Mouse (Mus musculus) inflammation-experienced regulatory T-cells (primary cell): ENCODE data around the gene Fgfr1op. TPM values are rescaled to one million over a fixed set of nuclear protein-coding genes. Genes with fewer than 3 reads are reported as not detected.

Source experiments
- polyA plus RNA-seq, 2 experiments: library from polyadenylated mRNA; unstranded; fragments of 100-300 nt; shearing (Covaris generic); gene quantifications; one replicate each; pipeline ENCODE4 v1.2.1; 2017

The Fgfr1op gene
- polyA plus RNA-seq, result 10 to 100 TPM; 16.1 to 18.9 TPM

DNA sequence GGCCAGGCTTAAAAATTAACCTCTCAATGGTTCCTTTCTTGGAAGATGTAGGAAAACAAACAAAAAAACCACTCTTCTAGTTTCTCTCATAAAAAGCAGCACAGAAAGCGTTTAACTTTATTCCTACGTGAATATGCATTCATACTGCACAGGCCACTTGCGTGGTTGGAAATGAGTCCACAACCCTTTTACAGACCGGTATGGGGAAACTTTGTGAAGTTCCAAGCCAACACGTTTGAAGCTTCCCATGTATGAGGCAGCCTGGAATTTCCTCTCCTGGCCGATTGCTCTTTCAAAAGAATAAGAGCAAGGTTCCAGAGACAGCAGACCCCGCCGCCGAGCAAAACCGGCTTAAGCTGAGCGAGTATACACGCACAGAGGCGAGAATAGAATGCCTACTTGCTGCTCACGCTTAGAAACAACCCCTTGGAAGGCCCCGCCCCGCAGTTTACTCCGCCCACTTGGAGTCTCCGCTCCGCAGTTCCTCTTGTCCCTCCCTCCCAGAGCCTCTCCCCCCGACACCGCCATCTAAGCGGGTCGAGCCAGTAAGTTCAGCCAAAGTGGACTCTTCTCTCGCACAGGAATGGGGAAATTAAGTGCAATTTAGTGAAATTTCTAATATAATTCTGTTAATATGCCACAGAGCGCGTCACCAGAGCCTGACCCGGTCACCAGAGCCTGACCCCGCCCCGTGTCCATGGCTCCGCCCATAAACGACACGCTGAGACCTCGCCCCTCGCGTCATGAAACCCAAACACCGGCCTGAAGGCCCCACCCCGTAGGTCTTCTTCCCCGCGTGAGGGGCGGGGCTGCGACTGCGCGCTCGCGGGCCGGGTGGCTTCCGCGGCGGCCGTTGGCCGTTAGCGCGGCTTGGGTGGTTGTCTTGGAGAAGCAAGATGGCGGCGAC, at the start of gene Fgfr1op:
Fgfr1op (plus strand) TSS at position 801 of the 907 bp plus-strand sequence.

DNA sequence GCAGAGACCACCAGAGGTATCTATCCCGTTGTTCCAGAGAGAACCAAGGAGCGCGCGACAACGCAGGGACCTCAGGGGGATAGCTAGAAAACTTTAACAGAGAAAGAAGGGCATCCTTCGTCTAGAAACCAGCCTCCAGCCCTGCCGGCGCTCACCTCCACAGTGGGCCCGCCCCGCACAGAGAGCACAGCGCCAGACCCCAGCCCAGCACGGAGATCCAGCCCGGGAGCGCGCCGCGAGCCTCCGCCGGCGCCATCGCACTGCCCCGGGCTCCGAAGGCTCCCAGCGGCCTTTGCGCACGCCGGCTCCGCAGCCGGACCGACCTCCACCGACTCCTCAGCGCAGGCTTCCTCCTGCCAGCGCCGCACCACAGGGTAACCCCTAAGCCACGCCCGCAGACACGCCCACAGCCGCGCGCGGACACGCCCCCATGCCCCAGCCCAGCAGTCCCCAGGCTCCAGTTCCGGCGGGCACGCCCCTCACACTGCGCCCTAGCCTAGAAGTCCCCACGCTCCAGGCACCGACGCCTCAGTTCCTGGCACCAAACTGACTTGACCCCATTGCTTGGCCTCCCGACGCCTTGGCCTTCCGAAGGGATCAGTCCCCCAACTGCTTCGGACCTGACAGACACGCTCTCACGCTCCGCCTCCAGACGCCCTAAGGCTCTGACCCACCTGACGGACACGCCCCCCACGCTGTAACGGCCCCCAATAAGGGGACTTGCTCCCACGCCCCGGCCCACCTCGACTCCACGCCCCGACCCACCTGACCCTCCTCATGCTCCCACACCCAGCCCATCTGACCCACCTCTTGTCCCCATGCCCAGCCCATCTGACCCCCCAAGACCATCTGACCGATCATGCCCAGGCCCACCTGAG, 17.6 kb upstream of the Fgfr1op start, which contains the start of the genes Gm49673 and Rnaset2a:
Gm49673 (minus strand) TSS at position 350 of the 878 bp plus-strand sequence.
Rnaset2a (minus strand) TSS at position 659 of the 878 bp plus-strand sequence.

GRCm38 (mm10) chr17:8235743-8236142, 70.4 kb downstream of the Fgfr1op start, which contains the start of gene Ccr6:
Gene Ccr6, plus strand, starts transcription at chr17:8236043.

Other genes starting within 250 kb of the Fgfr1op start
- 100 to 1,000 TPM; 109 to 117 TPM for gene Tagap, start 239.5 kb upstream of the Fgfr1op start, polyA plus RNA-seq
- gene Rsph3a, start 219.9 kb upstream of the Fgfr1op start, polyA plus RNA-seq, result 10 to 100 TPM; 27.5 to 34.5 TPM
- under 1 TPM in 1 of 2 experiments, not detected in 1; 0.68 TPM for gene Gm49673, start 17.7 kb upstream of the Fgfr1op start, polyA plus RNA-seq
- 10 to 100 TPM; 46.3 to 75.5 TPM for gene Rnaset2a, start 17.4 kb upstream of the Fgfr1op start, polyA plus RNA-seq
- gene Ccr6, start 70.5 kb downstream of the Fgfr1op start, polyA plus RNA-seq, result 10 to 100 TPM in 1 of 2 experiments, 1 to 10 TPM in 1; 3.0 to 46.7 TPM
- gene Mpc1, start 117.4 kb downstream of the Fgfr1op start, polyA plus RNA-seq, result 100 to 1,000 TPM; 124 to 149 TPM
- gene Sft2d1, start 145.6 kb downstream of the Fgfr1op start, polyA plus RNA-seq, result 100 to 1,000 TPM; 176 to 213 TPM
- gene Prr18, start 172.0 kb downstream of the Fgfr1op start, polyA plus RNA-seq, result under 1 TPM; 0.34 to 0.65 TPM
- 1 to 10 TPM in 1 of 2 experiments, under 1 TPM in 1; 0.51 to 1.1 TPM for gene T2, start 190.5 kb downstream of the Fgfr1op start, polyA plus RNA-seq